Comparison of ENCODE assay signal across 17 mouse cellular contexts in genomic region chr10:70225760-70226159, GRCm38 (mm10). TPM values are rescaled to one million over a fixed set of nuclear protein-coding genes. Genes with fewer than 3 reads are reported as not detected.
DNase-seq lines count a peak whose midpoint lies in the region; ATAC-seq and TF ChIP-seq lines count a peak whose summit lies in the region.
"Had no signal": no experiment of that assay in that cellular context is flagged by ENCODE, and none has a peak within 500 bp of the region (broad histone marks: within the 10 kb centered on the region; RNA-seq: fewer than 3 reads in every experiment).

No protein-coding gene starts in this region.

- no peak overlapping the region for H3K4me2 ChIP-seq in lung, embryonic 15.5 days
- H3K4me2 ChIP-seq in stomach, embryonic 16.5 days (ENCODE audit: low read depth, low read length), result no peak overlapping the region
- H3K4me2 ChIP-seq: embryonic facial prominence, embryonic 13.5 days; forebrain, embryonic 12.5 days; liver, embryonic 11.5 days had no signal

- no peak overlapping the region for H3K9ac ChIP-seq in lung, embryonic 15.5 days
- H3K9ac ChIP-seq in stomach, embryonic 16.5 days (ENCODE audit: low read length), result no peak overlapping the region
- H3K9ac ChIP-seq: embryonic facial prominence, embryonic 13.5 days; forebrain, embryonic 12.5 days had no signal

- H3K4me1 ChIP-seq in heart, embryonic 10.5 days, result no peaks in the 10 kb centered on the region
- H3K4me1 ChIP-seq in lung, embryonic 15.5 days, result peaks cover 27% of the 10 kb centered on the region
- H3K4me1 ChIP-seq in stomach, embryonic 16.5 days (ENCODE audit: control insufficient read depth, insufficient read depth, low read length), result 0 out of 2 replicates have a peak, but pooled peaks cover 3% of the 10 kb centered on the region
- H3K4me1 ChIP-seq: embryonic facial prominence, embryonic 13.5 days; forebrain, embryonic 12.5 days; megakaryocyte, embryonic 14.5 days had no signal

- ATAC-seq in lung, embryonic 15.5 days (ENCODE audit: borderline replicate concordance, extremely low read depth, low FRiP score, low TSS enrichment), result peak; percentile 69
- peak; percentile 37; the same call in 1 of the 2 replicates for ATAC-seq in stomach, embryonic 16.5 days (ENCODE audit: insufficient read depth, low FRiP score)

- peak; percentile 22 for TF ChIP-seq CTCF in layer of hippocampus, adult 2 months (conservative IDR thresholded peaks at IDR 0.05)

- H3K4me3 ChIP-seq in heart, embryonic 10.5 days, result no peak overlapping the region
- no peak overlapping the region for H3K4me3 ChIP-seq in layer of hippocampus, adult 2 months
- no peak overlapping the region for H3K4me3 ChIP-seq in lung, embryonic 15.5 days
- H3K4me3 ChIP-seq in stomach, embryonic 16.5 days (replicated peaks; ENCODE audit: low read length), result no peak overlapping the region
- H3K4me3 ChIP-seq: embryonic facial prominence, embryonic 13.5 days; forebrain, embryonic 12.5 days; megakaryocyte, embryonic 14.5 days had no signal

- H3K36me3 ChIP-seq in heart, embryonic 10.5 days, result no peaks in the 10 kb centered on the region
- no peaks in the 10 kb centered on the region for H3K36me3 ChIP-seq in lung, embryonic 15.5 days
- H3K36me3 ChIP-seq in stomach, embryonic 16.5 days (ENCODE audit: control insufficient read depth, insufficient read depth, low read length), result no peaks in the 10 kb centered on the region
- H3K36me3 ChIP-seq: embryonic facial prominence, embryonic 13.5 days; forebrain, embryonic 12.5 days had no signal

- H3K9me3 ChIP-seq in heart, embryonic 10.5 days, result no peaks in the 10 kb centered on the region
- H3K9me3 ChIP-seq in lung, embryonic 15.5 days, result no peaks in the 10 kb centered on the region
- no peaks in the 10 kb centered on the region for H3K9me3 ChIP-seq in stomach, embryonic 16.5 days (replicated peaks; ENCODE audit: control insufficient read depth, low read length)
- H3K9me3 ChIP-seq: embryonic facial prominence, embryonic 13.5 days; forebrain, embryonic 12.5 days had no signal

- H3K27ac ChIP-seq in heart, embryonic 10.5 days, result no peak overlapping the region
- no peak overlapping the region for H3K27ac ChIP-seq in layer of hippocampus, adult 2 months
- H3K27ac ChIP-seq in lung, embryonic 15.5 days, result peak overlapping the region; percentile 55; the same call in 1 of the 2 replicates
- H3K27ac ChIP-seq in stomach, embryonic 16.5 days (ENCODE audit: low read length), result no peak overlapping the region
- H3K27ac ChIP-seq: embryonic facial prominence, embryonic 13.5 days; forebrain, embryonic 12.5 days had no signal

- no peaks in the 10 kb centered on the region for H3K27me3 ChIP-seq in heart, embryonic 10.5 days (ENCODE audit: insufficient read depth, poor library complexity, severe bottlenecking)
- no peaks in the 10 kb centered on the region for H3K27me3 ChIP-seq in lung, embryonic 15.5 days
- H3K27me3 ChIP-seq in stomach, embryonic 16.5 days (ENCODE audit: control insufficient read depth, insufficient read depth, low read length), result no peaks in the 10 kb centered on the region
- H3K27me3 ChIP-seq: embryonic facial prominence, embryonic 13.5 days; forebrain, embryonic 12.5 days had no signal

- DNase-seq in heart, adult 9 months (ENCODE audit: low spot score in 2 of 2), result peak; percentile 21 to 33
- DNase-seq in heart, embryonic 10.5 days (ENCODE audit: low spot score), result no peak
- no peak for DNase-seq in layer of hippocampus, adult 2 months (ENCODE audit: low spot score in 2 of 2)
- DNase-seq in layer of hippocampus, adult 9-10 months (ENCODE audit: low spot score), result no peak
- DNase-seq in right cerebral cortex, postnatal 36 days (ENCODE audit: low spot score in 2 of 2), result no peak
- DNase-seq: adrenal gland, postnatal 14 days; cerebellum, postnatal 25 days; layer of hippocampus, adult 9-11 months had no signal

- 79% methylated on average over 6 of the region's 6 CpGs for WGBS in heart, embryonic 10.5 days
- 30% methylated on average over 6 of the region's 6 CpGs for WGBS in lung, embryonic 15.5 days
- WGBS in stomach, embryonic 16.5 days, result 37% methylated on average over 6 of the region's 6 CpGs

RNA-seq across cellular contexts. Expression of gene Slc16a9, which starts 19.1 kb away (rescaled TPM):
- polyA plus RNA-seq in heart, embryonic 10.5 days (2016; fragmentation: Nextera tagmentation; extraction: Ambion mirVana), result 0.91 and 1.6 TPM in 2 replicates
- 1 to 10 TPM; 1.8 to 3.1 TPM for total RNA-seq in layer of hippocampus, adult 2 months (2021)
- 6.9 and 7.2 TPM in 2 replicates for polyA plus RNA-seq in lung, embryonic 15.5 days (2015; fragmentation: Nextera tagmentation; extraction: Ambion mirVana)
- 0.87 and 1.4 TPM in 2 replicates for polyA plus RNA-seq in stomach, embryonic 16.5 days (2015; fragmentation: Nextera tagmentation; extraction: Ambion mirVana)
- total RNA-seq: MEL; neutrophil, adult 5-6 weeks had no signal

RNA-seq across cellular contexts. Expression of gene Mrln, which starts 21.3 kb away (rescaled TPM):
- 0.63 and 1.2 TPM in 2 replicates for polyA plus RNA-seq in heart, embryonic 10.5 days (2016; fragmentation: Nextera tagmentation; extraction: Ambion mirVana)
- total RNA-seq in layer of hippocampus, adult 2 months (2021), result not detected
- polyA plus RNA-seq in lung, embryonic 15.5 days (2015; fragmentation: Nextera tagmentation; extraction: Ambion mirVana), result 0.70 TPM in 1 of 2 replicates, not detected in the other
- 1.1 and 6.1 TPM in 2 replicates for polyA plus RNA-seq in stomach, embryonic 16.5 days (2015; fragmentation: Nextera tagmentation; extraction: Ambion mirVana)
- total RNA-seq: adrenal gland, postnatal 14 days; left cerebral cortex, postnatal 25 days; MEL had no signal

Comparison
In these comparisons a context has a peak if more than half of its experiments do, and no peak if none do; other contexts are left out.
1. DNase-seq: peak in heart, adult 9 months (2 of 2); none in heart, embryonic 10.5 days (single experiment), layer of hippocampus, adult 2 months (0 of 2), layer of hippocampus, adult 9-10 months (single experiment) and right cerebral cortex, postnatal 36 days (0 of 2).